Mouse (Mus musculus): ENCODE measurements around the gene Nek9.

- peak; percentile 41; the same call in 1 of the 2 replicates for TF ChIP-seq POLR2A (IDR thresholded peaks at IDR 0.05; ENCODE audit: extremely low read depth, insufficient read depth, low read length)
- peak; percentile 55 for TF ChIP-seq CTCF (IDR thresholded peaks at IDR 0.05; ENCODE audit: low read depth, low read length)
Observed at GRCm38 (mm10) chr12:85270319-85270718, 68.8 kb downstream of the Nek9 start, which contains the start of gene Mlh3.

Measured in liver, adult 2 months (tissue).